Mouse (Mus musculus) embryo, embryonic 11.5 days (tissue): ENCODE data around the gene Nf2.

Experiments used
- DNase-seq: peaks from one replicate; pipeline ENCODE4 v3.0.0-alpha.2; 2012; ENCODE audit warnings: low read depth, low spot score

Nf2 gene

DNA sequence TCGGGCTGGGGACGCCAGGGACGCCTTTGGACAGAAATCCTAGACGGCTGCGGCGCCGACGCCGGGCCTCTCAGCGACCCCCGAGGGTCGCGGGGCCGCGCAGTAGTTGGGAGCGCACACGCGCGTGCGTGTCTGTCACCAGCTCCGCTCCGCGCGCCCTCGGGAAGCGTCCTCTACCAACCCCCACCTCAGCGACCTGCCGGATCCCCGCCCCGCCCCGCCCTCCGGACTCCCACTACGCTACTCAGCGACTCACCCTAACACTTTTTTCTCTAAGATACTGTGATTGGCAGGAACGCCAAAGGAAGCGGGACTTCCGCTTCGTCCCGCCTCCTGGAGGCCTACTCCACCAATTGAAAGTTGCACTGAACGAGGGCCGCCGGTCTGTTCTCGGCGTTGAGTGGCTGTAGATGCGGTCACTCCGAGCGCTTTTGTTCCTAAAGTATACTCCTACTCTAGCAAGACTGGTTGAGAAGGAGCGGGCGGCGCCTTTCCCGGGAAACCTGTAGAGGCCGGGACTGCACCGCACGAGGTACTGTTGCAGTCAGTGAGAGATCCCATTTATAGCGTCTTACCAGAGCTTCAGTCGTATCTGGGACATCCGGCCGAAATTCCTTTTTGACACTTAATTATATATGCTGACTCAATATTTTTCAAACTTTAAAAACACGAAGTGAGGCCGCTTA is at the start of gene Nf2:
Nf2 (minus strand) TSS at position 279 of the 686 bp plus-strand sequence.
- peak; percentile 96 for DNase-seq

DNA sequence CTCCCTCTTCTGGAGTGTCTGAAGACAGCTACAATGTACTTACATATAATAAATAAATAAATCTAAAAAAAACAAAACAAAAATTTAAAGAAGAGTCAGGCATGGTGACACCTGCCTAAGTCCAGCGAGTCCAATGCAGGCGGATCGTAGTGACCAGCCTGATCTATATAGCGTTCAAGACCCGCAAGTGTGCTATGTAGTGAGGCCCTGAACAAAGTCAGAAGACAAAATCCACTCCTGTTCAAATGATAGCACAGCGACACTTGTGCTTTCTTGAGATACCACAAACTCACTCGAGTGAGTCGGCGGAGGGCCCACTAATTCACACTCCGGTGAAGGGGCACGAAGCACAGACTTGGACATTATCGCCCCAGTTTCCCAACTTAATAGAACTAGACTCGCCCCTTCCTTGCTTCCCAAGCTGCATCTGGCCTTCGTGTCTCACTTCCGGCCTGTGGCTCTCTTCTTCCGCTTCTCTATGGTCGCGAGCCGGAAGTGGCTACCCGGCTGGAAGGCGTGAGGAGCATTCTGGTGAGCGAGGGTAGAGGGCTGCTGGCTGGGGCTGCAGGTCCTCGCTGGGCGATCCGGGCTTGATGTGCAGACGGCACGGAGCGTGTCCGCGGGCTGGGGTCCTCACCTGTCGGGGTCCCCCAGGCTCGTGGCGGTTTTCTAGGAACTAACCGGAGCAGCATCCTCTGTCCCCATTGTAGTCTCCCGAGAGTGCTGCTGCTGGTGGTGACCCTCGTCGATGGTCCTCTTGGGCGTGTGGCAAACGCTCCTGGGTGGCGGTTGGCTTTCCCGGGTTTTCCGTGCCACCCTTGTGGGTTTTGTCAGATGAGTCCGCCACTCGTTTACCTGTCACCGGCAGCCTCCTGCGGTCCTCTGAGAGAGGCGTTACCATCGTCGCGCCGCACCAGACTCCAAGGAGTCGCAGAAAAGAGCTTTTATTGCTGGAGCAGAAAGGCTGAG is 45.8 kb upstream of the Nf2 start, which contains the start of gene Thoc5:
Thoc5 (plus strand) TSS at position 473 of the 969 bp plus-strand sequence.
- peak; percentile 75 for DNase-seq

DNA sequence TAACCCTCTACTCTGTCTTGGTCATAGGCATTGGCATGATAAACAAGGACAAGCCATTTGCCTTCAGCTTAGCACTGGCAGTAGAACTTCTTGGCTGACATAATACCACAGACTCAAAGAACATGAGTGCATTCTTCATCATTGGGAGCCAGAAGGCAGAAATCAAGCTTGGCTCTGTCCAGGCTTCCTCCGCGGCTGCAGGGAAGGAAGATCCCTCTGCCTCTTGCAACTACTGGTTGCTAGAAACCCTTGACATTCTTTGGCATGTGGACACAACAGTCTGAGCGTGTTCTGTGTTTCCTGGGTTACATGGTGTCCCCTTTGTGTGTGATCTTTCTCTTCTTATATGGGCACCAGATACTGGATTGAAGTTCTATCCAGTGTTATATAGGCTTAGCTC is 37.7 kb upstream of the Nf2 start:
- no peak for DNase-seq

DNA sequence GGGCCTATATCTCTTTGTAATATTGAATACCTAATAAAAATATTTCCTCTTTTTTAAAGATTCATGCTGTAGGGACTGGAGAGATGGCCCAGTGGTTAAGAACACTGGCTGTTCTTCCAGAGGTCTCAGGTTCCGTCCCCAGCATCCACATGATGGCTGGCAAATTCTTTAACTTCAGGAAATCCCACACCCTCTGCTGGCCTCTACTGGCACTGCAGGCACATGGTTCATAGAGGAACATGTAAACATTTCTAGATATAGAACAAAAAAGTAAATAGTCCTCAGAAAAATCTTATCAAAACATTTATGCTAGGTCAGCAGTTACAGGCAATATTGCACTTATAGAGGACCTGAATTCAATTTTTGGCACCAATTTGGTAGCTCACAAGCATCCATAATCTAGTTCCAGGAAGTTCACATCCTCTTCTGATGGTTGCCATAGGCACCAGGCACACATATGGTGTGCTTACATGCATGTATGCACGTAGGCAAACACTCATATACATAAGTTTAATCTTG is 36.1 kb upstream of the Nf2 start:
- no peak for DNase-seq

DNA sequence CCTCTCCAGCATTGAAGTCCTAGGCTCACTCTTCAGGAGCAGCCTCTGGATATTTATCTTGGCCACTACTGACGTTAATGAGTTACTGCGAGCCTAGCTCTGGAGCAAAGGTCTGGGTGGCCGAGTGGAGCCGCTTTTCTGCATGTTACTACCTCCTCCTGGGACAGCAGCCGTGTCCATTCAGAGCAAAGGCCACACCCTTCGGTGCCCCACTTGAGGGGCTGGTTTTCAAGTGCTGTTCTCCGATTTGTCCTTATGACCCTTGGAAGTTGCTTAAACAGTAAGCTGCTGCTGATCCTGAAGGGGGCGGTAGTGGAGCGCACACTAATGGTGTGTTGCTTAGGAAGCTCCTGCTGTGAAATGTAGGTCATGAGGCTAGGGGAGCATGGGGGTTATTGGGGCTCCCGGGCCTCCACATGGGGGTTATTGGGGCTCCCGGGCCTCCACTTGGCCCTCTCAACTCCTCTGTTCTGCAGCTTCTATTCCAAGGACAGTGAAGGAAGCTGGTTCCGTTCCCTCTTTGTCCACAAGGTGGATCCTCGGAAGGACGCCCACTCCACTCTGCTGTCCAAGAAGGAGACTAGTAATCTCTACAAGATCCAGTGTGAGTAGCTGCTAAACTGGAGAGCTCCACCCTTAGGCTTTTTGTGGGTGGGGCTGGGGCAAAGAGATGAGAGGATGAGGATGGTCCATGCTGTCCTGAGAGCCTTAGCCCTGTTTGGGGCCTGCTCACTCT is 33.7 kb upstream of the Nf2 start:
- no peak for DNase-seq

DNA sequence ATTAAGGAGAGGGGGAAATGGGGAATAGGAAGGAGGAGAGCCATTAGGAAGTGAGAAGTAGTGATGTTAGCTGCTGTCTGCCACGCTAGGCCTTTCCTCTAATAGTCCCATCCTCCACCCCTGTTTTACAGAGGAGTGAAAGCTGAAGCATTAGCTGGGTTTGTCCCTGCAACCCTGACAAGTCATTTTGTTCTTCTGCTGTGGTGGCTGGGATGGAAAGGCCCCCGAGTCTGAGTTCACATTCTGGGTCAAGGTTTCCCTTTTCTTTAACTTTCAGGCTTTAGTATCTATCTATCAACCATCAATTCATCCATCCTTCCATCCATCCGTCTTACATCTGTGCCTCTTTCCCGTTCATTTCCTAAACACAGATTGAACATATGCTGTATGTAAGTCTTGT is 31.8 kb upstream of the Nf2 start:
- DNase-seq: no peak

DNA sequence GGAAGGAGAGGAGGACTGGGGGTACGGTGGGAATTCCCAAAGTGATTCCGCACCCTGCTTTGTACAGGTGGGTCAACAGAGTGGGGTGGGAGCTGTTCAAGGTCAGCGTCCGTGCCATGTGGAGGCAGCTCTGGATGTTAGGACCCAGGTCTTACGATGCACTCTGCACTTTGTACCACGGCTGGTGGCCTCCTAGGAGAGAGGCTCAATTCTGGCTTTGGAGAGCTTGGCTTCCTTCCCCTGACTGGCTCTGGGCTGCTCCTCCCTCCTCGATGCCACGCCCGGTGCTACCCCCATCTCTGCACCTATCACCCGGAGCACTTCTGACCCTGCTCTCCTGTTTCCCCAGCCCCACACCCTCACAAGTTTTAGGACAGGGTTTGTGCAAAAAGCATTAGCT is 25.2 kb upstream of the Nf2 start:
- DNase-seq: no peak

DNA sequence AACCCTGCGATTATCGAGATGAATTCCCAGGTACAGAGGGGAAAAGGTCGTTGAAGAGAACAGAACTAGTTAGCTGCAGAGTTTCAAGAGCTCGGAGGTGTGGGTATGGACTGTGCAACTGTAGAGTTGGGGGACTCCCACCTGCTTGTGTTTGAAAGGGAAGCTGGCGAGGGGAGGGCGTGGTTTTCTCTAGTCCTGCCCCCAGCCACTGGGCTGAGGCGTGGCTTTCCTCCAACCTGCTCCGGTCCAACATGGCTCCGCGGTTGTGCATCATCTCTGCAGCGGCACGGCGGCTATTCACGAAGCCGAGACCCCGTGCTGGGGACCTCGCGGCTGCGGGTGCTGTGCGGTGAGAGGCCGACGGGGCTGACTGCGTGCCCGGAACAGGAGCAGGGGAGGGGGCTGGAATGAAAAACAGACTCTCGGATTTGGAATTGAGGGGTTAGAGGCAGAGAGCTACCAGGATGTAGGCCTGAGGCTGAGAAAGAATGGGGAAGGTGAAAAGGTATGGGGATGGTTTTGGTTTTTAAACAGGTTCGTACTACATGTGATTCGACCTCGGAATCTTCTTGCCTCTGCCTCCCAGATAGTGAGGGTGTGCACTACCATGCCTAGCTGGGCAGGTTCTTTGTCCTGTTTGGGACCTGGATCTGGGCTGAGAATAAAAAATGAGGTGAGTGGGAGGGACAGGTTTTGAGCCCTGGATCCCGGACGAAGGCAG is 24.6 kb upstream of the Nf2 start, which contains the start of gene Nipsnap1:
Nipsnap1 (plus strand) TSS at position 197 of the 721 bp plus-strand sequence.
- DNase-seq: peak; percentile 73

DNA sequence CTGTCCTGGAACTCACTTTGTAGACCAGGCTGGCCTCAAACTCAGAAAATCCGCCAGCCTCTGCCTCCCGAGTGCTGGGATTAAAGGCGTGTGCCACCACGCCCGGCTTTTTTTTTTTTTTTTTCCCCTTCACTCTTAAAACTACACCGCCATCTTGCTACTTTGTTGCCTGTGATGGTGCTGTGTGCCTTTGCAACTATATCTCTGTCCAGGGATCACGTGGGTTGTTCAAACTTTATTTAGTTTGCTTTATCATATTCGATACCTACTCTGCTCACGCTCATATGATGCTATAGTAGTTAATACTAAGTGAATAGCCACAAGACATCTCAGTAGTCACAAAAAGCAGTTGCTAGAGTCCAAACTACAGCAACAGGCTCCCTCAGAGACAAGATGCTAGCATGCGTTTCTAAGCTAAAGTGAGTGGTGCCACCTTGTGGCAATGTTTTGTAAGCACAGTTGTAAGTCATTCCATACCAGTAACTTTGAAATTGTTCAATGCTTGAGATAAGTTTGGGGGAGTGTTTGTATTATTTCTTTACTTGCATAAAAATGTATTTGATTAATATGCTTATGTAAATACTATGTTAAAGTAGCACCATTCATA is 16.4 kb upstream of the Nf2 start:
- peak; percentile 69 for DNase-seq

DNA sequence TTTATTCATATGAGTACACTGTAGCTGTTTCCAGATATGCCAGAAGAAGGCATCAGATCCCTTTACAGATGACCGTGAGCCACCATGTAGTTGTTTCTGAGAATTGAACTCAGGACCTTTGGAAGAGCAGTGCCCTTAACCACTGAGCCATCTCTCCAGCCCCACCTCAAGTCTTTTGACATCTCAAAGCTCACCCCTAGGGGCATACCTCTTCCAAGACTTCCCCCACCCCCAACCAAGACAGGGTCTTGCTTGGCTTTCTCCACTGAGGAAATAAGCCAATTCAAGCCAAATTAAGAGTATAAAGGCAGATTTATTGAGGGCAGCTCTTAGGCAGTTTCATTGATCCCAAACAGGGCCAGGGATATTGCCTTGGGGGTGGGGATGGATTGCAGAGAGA is 13.4 kb upstream of the Nf2 start:
- DNase-seq: no peak

DNA sequence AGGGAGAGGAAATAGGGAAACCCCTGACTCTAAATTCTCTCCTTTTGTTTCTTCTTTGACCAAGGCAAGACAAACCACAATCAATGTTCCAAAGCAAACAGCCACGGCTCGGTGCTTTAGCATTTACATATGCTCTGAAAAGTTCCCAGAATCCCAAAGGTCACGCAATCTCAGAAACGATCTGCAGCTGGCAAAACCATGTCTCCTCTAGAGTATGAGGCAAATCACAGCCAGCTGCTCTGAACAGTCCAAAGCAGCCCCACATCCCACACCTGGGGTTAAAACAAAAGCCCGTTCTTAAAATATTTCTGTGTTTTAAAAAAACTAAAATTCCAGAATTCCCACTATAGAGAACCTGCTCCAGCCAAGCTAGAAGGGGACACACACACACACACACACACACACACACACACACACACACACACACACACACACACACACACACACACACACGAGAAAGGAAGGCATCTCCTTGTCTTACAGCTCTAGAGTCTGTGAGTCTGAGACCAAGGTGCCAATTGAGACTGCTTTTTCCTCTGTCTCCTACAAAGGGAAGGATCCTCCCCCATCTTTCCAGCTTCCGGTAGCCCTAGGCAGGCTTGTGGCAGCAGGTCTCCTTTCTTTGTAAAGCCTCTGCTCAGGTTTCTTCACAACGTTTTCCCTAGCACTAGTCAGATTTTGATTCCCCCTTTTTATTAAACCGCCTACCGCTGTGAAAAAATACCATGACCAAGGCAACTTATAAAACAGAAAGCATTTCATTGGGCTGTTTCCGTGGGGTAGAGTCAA is 12.7 kb upstream of the Nf2 start:
- no peak for DNase-seq

DNA sequence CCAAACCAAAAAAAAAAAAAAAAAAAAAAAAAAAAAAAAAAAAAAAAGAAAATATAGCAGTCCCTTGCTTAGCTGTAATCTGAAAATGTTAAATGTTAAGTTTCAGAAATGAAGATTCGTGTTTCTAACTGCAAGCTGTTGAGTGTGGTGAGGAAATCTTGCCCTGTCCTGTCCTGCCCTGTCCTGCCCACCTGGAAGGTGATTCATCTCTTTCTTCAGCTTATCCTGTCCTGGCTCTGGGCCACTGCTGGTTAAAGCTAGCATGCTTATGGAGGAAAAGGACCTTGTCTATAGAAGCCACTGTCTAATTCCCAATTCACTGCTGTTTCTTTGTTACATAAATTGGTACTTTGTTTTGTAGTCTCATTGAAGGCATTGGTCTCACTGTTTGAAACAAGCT is 11.7 kb upstream of the Nf2 start:
- no peak for DNase-seq

DNA sequence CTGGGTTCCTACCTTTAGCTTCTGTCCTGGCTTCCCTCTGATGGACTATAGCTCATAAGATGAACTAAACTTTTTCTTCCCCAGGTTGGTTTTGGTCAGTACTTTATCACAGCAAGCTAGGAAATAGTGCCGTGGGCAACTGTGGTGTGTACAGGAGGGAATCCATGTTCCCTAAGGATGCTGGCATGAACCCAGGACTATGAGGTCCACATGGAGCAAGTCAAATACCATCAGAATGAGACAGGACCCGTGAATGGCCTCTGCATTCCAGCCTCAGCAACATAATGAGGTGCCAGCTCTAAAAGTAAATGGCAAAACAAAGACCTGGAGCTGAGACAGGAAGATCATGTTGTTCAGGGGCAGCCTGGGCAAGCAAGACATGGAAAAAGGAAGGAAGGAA is 9.1 kb upstream of the Nf2 start:
- DNase-seq: no peak

DNA sequence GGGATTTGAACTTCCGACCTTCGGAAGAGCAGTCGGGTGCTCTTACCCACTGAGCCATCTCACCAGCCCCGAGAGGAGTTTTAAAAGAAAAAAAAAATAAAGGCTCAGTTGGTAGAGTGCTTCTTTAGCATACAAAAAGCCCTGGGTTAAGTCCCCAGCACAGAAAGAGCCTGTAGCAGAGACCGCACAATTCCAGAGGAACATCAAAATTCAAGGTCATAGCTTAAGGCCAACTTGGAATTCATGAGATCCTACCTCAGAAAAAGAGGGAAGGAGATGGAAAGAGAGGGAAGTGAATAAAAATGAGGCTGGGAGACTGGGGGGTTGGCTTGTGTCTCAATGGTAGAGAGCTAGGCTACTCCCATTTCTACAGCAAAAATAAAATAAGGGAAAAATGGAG is 4.8 kb upstream of the Nf2 start:
- no peak for DNase-seq

DNA sequence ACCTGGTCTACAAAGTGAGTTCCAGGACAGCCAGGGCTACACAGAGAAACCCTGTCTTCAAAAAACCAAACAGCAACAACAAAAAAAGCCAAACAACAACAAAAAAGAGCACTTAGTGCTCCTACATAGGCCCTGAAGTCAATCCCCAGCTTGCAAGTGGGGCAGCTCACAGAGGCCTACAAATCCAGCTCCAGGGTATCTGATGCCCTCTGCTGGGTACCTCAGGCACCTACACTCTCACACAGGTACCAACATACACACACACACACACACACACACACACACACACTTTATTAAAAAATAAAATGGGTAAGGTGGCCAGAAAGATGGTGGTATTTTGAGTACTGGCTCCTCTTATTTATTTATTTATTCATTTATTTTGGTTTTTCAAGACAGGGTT is 3.7 kb upstream of the Nf2 start:
- DNase-seq: no peak

DNA sequence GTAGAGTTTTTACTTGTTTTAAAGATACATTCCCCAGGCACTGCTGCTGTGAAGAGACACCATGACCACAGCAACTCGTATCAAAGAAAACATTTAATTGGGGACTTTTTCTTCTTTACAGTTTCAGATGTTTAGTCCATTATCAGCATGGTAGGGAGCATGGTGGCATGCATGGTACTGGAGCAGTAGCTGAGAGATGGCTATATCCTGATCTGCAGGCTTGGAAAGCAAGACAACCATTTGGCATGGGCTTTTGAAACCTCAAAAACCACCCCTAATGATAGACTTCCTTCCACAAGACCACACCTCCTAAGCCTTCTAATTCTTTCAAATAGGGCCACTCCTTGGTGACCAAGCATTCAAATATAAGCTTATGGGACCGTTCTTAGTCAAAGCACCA is 1.1 kb upstream of the Nf2 start:
- no peak for DNase-seq

DNA sequence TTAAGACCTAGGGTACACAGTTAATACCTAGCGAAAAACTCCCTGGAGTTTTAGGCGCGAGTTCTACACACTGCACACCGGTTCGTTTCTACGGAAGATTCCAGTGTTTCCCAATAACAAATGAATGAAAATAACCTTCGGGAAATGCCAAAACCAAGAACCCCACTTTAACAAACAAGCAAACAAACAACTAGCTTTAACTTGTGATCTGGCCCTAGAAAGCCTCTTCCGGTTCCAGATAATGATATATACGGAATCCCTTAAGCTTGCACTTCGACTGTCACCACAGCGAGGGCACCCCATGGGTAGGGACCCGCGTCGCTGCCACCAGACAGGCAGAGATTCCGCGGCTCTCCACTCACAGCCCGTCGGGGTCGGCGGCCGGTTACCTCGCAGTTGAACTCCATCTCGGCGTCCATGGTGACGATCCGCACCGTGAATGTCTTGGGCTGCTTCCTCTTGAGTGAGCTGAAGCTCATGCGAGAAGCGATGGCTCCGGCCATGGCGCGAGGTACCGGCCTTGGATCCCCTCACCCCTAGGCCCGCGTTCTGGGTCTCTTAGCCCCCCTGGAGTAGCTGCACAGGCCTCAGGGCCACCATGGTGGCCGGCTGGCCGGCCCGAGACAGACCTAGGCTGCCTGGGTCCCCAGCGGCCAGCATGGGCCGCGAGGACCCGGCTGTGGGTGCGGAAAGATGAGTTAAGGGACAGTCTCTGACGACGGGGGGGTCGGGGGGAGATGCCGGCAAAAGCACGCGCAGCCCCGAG is 670 bp downstream of the Nf2 start:
- peak; percentile 24 for DNase-seq

DNA sequence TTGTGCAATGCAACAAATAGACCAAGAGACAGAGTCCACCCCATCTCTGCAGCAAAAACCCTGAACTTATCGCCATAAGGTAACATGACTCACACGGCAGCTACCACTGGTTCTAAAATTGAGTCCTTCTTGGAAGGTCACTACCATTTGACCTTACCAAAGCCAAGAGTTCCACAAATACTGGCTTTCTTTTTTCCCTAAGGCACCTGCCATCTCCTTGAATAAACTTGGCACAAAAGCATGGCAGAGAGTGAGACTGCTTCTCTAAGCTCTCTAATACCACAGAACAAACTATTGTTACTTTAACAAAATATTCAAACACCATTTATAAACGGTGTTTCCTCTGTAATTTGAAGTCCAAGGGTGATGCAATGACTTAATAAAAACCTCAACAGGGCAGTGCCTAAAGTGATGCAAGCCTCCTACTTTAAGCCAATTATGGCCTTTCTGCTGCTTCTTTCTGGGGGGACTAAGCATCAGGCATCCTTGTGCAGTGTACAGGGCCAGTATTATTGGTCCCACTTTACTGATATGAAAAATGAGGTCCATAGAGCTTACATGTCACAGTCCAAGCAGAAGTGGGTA is 8.3 kb downstream of the Nf2 start:
- no peak for DNase-seq

DNA sequence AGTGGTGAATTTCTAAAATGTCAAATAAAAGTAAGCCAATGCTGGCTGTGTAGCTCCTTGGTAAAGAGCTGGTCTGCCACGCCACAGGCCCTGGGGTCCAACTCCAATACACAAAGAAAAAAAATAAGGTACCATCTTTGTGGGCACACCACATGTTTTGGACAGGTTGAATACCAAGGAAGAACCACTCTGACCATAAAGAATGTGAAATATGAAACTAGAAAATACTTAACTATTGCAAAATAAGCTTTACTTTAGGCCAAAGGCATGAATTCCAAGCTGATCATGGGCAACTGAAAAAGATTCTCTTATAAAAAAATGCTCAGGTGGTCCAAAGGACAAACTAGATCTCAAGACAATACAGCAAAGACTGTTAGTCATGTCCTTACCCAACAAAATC is 11.1 kb downstream of the Nf2 start:
- no peak for DNase-seq
